Mouse (Mus musculus) kidney, postnatal 10 days (tissue): ENCODE measurements around the gene Klhl32.
A peak's percentile ranks its signal among the peaks of the same experiment; 100 is the strongest.
"Not testable (repeated sequence)": the region's sequence is repeated elsewhere in the genome, so short reads cannot be mapped to it uniquely, and the experiment has no call there.

Source experiments
- DNase-seq: peaks from one replicate; pipeline ENCODE4 v3.0.0; 2021; ENCODE audit warnings: mixed read lengths

Klhl32 gene

GRCm38 (mm10) chr4:24850401-24851325, at the start of gene Klhl32:
Gene Klhl32, minus strand, starts transcription at chr4:24851124.
- DNase-seq: peak; percentile 85

- DNase-seq: no peak
Observed at GRCm38 (mm10) chr4:24899146-24899545, 48.2 kb upstream of the Klhl32 start.

- peak; percentile 10 for DNase-seq
Observed at GRCm38 (mm10) chr4:24898636-24899035, 47.7 kb upstream of the Klhl32 start.

- DNase-seq: peak; percentile 99
Observed at GRCm38 (mm10) chr4:24897851-24898515, 47.1 kb upstream of the Klhl32 start, which contains the start of gene Ndufaf4. Gene Ndufaf4, plus strand, starts transcription at chr4:24898083.

- DNase-seq: no peak
Observed at GRCm38 (mm10) chr4:24897351-24897750, 46.4 kb upstream of the Klhl32 start.

- DNase-seq: peak; percentile 21
Observed at GRCm38 (mm10) chr4:24896829-24897228, 45.9 kb upstream of the Klhl32 start.

- DNase-seq: no peak
Observed at GRCm38 (mm10) chr4:24894625-24895024, 43.7 kb upstream of the Klhl32 start.

- DNase-seq: not testable (repeated sequence)
Observed at GRCm38 (mm10) chr4:24892293-24892692, 41.4 kb upstream of the Klhl32 start.

- not testable (repeated sequence) for DNase-seq
Observed at GRCm38 (mm10) chr4:24889386-24889785, 38.5 kb upstream of the Klhl32 start.

GRCm38 (mm10) chr4:24869230-24869629, 18.3 kb upstream of the Klhl32 start:
- no peak for DNase-seq

GRCm38 (mm10) chr4:24865691-24866090, 14.8 kb upstream of the Klhl32 start:
- DNase-seq: no peak

GRCm38 (mm10) chr4:24847406-24847805, 3.5 kb downstream of the Klhl32 start:
- no peak for DNase-seq

GRCm38 (mm10) chr4:24845546-24845945, 5.4 kb downstream of the Klhl32 start:
- DNase-seq: no peak

- DNase-seq: no peak
Observed at GRCm38 (mm10) chr4:24838567-24838966, 12.4 kb downstream of the Klhl32 start.

- DNase-seq: no peak
Observed at GRCm38 (mm10) chr4:24835555-24835954, 15.4 kb downstream of the Klhl32 start.

- DNase-seq: no peak
Observed at GRCm38 (mm10) chr4:24808316-24808715, 42.6 kb downstream of the Klhl32 start.

GRCm38 (mm10) chr4:24801881-24802280, 49.0 kb downstream of the Klhl32 start:
- DNase-seq: no peak

GRCm38 (mm10) chr4:24801343-24801742, 49.6 kb downstream of the Klhl32 start:
- DNase-seq: no peak

GRCm38 (mm10) chr4:24800345-24800936, 50.5 kb downstream of the Klhl32 start:
- no peak for DNase-seq

GRCm38 (mm10) chr4:24799037-24799436, 51.9 kb downstream of the Klhl32 start:
- no peak for DNase-seq

GRCm38 (mm10) chr4:24797868-24798267, 53.1 kb downstream of the Klhl32 start:
- DNase-seq: no peak

GRCm38 (mm10) chr4:24797280-24797679, 53.6 kb downstream of the Klhl32 start:
- DNase-seq: no peak

GRCm38 (mm10) chr4:24796229-24796628, 54.7 kb downstream of the Klhl32 start:
- DNase-seq: peak; percentile 35
